Mouse (Mus musculus) olfactory bulb, adult 2 months (tissue): Measurements from ENCODE around the gene Ccdc121. TPM values are rescaled to one million over a fixed set of nuclear protein-coding genes. Genes with fewer than 3 reads are reported as not detected.

Source experiments
- H3K27ac ChIP-seq: fragments of 200-500 bp; 2 replicates; pipeline ENCODE4 v1.5.1; 2012; ENCODE audit warnings: low read depth, low read length; ENCODE audit not compliant: insufficient read depth
- H3K4me1 ChIP-seq: fragments of 200-500 bp; 2 replicates; pipeline ENCODE4 v1.6.1; 2012; ENCODE audit warnings: low read length; ENCODE audit not compliant: control insufficient read depth, insufficient read depth
- H3K4me3 ChIP-seq: fragments of 200-500 bp; 2 replicates; pipeline ENCODE4 v1.5.1; 2012; ENCODE audit warnings: mild to moderate bottlenecking, low read depth, low read length, moderate library complexity; ENCODE audit not compliant: insufficient read depth
- CTCF ChIP-seq: fragments of 200-500 bp; IDR thresholded peaks from 2 replicates; pipeline ENCODE4 v1.5.1; 2012; ENCODE audit warnings: low read depth, mild to moderate bottlenecking, low read length, moderate library complexity; ENCODE audit not compliant: insufficient read depth
- POLR2A ChIP-seq: fragments of 200-500 bp; IDR thresholded peaks from 2 replicates; pipeline ENCODE4 v1.6.1; 2012; ENCODE audit warnings: mild to moderate bottlenecking, low read depth, low read length, moderate library complexity; ENCODE audit not compliant: insufficient read depth
- WGBS: fragments of 180-500 bp; shearing (Covaris S2); methylation state at CpG from one replicate; pipeline ENCODE4 v1.1.7; 2018; 5-methylcytosine and 5-hydroxymethylcytosine counted together
- polyA plus RNA-seq: library from polyadenylated mRNA; stranded (reverse); fragments of >200 nt; gene quantifications from 2 replicates; pipeline ENCODE4 v1.2.4, GENCODE M21; 2012; ENCODE audit warnings: low replicate concordance; ENCODE audit not compliant: missing spikeins, insufficient read depth, insufficient read length

Gene Ccdc121
- not detected in 2 replicates for polyA plus RNA-seq

- TF ChIP-seq POLR2A (no peak), CTCF (no peak)
- WGBS: 78% methylated on average over 4 of the region's 4 CpGs
- no peak within 1 kb of the TSS for H3K27ac ChIP-seq
- H3K4me1 ChIP-seq: peaks cover 10% of the 10 kb centered on the region; the same call in 1 of the 2 replicates
- no peak within 1 kb of the TSS for H3K4me3 ChIP-seq
Measured at GRCm38 (mm10) chr1:181511307-181511706, at the start of gene Ccdc121. Gene Ccdc121, minus strand, starts transcription at chr1:181511451.

- no peak overlapping the region for H3K27ac ChIP-seq
Measured at GRCm38 (mm10) chr1:181560325-181560724, 49.1 kb upstream of the Ccdc121 start.

GRCm38 (mm10) chr1:181559655-181560054 is 48.4 kb upstream of the Ccdc121 start:
- no peaks in the 10 kb centered on the region for H3K4me1 ChIP-seq
- no peak overlapping the region for H3K4me3 ChIP-seq
- TF ChIP-seq CTCF: no peak
- TF ChIP-seq POLR2A: no peak
- WGBS: 92% methylated on average over 10 of the region's 10 CpGs
- no peak overlapping the region for H3K27ac ChIP-seq

More at GRCm38 (mm10) chr1:181560325-181560724, 49.1 kb upstream of the Ccdc121 start:
- no peak for TF ChIP-seq CTCF
- TF ChIP-seq POLR2A: no peak
- Histone ChIP-seq H3K4me3 (no peak overlapping the region), H3K4me1 (no peaks in the 10 kb centered on the region)
- 95% methylated on average over 6 of the region's 6 CpGs for WGBS

- TF ChIP-seq POLR2A (no peak), CTCF (no peak)
- Histone ChIP-seq H3K4me3 (no peak overlapping the region), H3K4me1 (peaks cover 15% of the 10 kb centered on the region), H3K27ac (no peak overlapping the region)
- WGBS: 85% methylated on average over 5 of the region's 5 CpGs
Measured at GRCm38 (mm10) chr1:181555475-181555874, 44.2 kb upstream of the Ccdc121 start.

GRCm38 (mm10) chr1:181552533-181553410 is 41.5 kb upstream of the Ccdc121 start:
- Histone ChIP-seq H3K27ac (no peak overlapping the region), H3K4me3 (no peak overlapping the region), H3K4me1 (peaks cover 15% of the 10 kb centered on the region)
- 26% methylated on average over 10 of the region's 10 CpGs for WGBS
- no peak for TF ChIP-seq POLR2A
- no peak for TF ChIP-seq CTCF

GRCm38 (mm10) chr1:181550826-181551225 is 39.6 kb upstream of the Ccdc121 start:
- Histone ChIP-seq H3K27ac (no peak overlapping the region), H3K4me1 (peaks cover 15% of the 10 kb centered on the region), H3K4me3 (no peak overlapping the region)
- TF ChIP-seq CTCF: no peak
- no peak for TF ChIP-seq POLR2A
- 75% methylated on average over 5 of the region's 5 CpGs for WGBS

- 68% methylated on average over 8 of the region's 8 CpGs for WGBS
- TF ChIP-seq CTCF: no peak
- Histone ChIP-seq H3K27ac (no peak overlapping the region), H3K4me3 (no peak overlapping the region), H3K4me1 (peaks cover 17% of the 10 kb centered on the region)
Measured at GRCm38 (mm10) chr1:181549987-181550386, 38.7 kb upstream of the Ccdc121 start.

GRCm38 (mm10) chr1:181545044-181545772 is 34.0 kb upstream of the Ccdc121 start:
- 23% methylated on average over 23 of the region's 23 CpGs for WGBS

More at GRCm38 (mm10) chr1:181545044-181545772, 34.0 kb upstream of the Ccdc121 start:
- peaks cover 2% of the 10 kb centered on the region for H3K4me1 ChIP-seq
- no peak for TF ChIP-seq POLR2A
- peak; percentile 38; the same call in 1 of the 2 replicates for TF ChIP-seq CTCF
- H3K4me3 ChIP-seq: peak overlapping the region; percentile 28
- no peak overlapping the region for H3K27ac ChIP-seq
